Mouse (Mus musculus) gastrocnemius, postnatal 36 days (tissue): ENCODE measurements around the gene Zmynd15. TPM values are rescaled to one million over a fixed set of nuclear protein-coding genes. Genes with fewer than 3 reads are reported as not detected.

Source experiments
- DNase-seq, 2 experiments: peaks; one replicate each; pipeline ENCODE4 v3.0.0; 2022
- intact Hi-C: fragments of 180-260 bp; cut with DNase I; formaldehyde crosslinking; loops from one replicate; pipeline ENCODE4 v1.15.1; 2025
- microRNA-seq, 2 experiments: library from miRNA; unstranded; fragments of <30 nt; microRNA quantifications; one replicate each; pipeline ENCODE4 v1.2.0; 2021
- total RNA-seq, 2 experiments: library from RNA; stranded (reverse); gene quantifications; 2 replicates each; pipeline ENCODE4 v1.2.3; 2021

Zmynd15 gene
- total RNA-seq, 2 experiments from 2014 or later: 0.10 to 0.61 TPM

DNA sequence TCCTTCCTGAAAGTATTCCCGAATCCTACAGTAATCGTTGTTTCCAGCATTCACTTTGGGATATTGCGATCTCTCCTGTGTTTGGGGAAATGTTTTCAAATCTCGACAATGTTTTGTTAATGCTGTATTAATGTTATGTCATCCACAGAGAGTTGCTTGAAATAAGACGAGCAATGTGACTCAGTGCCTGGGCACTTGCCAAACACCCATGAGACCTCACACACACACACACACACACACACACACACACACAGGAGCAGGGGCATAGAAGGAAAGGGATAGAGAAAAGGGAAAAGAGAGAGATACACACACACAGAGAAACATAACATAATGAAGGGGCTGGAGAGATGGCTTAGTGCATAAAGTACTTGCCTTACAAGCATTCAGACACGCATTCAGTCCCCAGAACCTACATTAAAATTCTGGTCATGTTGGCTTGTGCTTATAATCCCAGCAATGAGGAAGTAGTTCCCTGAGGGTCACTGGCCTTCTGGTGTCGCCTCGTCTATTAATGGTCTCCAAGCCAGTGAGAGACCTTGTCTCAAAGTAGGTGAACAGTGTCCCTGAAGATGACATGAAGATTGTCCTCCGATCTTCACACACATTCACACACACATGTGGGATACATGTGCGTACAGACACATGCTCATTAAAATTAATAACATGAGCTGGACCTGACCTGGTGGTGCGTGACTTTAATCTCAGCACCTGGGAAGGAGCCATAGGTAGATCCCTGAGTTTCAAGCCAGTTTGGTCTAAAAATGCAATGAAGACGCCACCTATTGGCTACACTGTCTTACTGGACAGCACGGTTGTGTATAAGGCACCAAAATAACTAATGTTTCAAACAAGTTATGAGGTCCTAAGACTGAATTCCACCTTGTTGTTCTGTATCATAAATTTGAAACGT is 40.6 kb downstream of the Zmynd15 start:
- intact Hi-C loops: loop anchor here (2.0 kb wide), 1 partner anchor 45 kb away; no protein-coding TSS in a partner anchor
- no peak for DNase-seq

DNA sequence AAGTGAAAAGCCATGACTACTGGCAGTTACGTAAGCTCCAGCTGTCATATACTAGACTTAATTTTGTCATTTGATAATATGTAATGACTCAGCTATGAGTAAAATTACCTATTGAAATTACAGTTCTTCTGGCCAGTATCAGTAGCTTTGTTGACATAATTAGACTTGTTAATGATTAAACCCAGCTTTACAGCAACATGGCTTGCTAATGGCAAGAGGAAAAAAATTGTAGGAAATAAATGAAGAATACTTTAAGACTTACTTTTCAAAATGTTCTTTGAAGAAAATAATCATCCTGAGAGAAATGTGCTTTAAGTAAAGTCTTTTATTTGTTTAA is 41.2 kb downstream of the Zmynd15 start:
- intact Hi-C loops: no loop called here
- no peak for DNase-seq

DNA sequence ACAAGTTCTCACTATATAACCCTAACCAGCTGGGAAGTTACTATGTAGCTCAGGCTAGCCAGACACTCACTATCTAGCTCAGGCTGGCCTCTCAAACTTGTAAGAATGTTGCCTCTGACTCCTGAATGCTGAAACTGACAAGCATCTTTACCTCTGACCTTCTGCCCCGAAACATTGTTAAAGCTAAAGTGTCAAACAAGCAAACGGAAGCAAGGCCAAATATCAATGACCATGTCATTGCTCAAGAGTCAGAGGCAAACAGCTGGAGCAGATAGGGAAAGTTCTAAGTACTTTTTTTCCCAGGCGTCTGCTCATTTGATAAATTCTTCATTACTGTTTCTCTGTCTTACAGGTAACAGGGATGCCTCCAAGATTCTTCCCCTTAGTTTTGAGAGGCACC is 42.8 kb downstream of the Zmynd15 start:
- no peak for DNase-seq
- intact Hi-C loops: no loop called here

DNA sequence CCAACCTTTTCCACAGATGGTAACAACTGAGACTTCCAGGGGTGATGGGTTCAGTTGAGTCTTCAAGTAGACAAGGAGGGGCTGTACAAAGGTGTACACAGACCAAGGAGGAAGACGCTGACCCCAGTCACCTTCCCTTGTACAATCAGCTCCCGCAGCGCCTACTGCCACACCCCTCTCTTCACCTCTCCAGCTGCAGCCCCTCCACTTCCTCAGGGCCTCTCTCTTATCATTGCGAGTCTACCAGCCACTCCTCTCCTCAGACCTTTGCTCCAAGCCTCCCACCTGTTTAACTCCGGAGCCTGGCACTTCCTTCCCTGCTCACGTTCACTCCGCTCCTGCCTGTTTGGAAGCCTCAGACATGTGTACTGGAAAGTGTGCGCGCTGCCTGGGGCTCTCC is 45.7 kb downstream of the Zmynd15 start, which contains the start of gene Tm4sf5:
Gene Tm4sf5, plus strand, starts transcription at position 275 of the 400 bp plus-strand sequence.
- DNase-seq: no peak
- intact Hi-C loops: loop anchor here (2.0 to 5.0 kb wide), 3 partner anchors 46 to 93 kb away; partner anchors contain the start of genes Arrb2, Cxcl16, Pelp1 and Zmynd15

DNA sequence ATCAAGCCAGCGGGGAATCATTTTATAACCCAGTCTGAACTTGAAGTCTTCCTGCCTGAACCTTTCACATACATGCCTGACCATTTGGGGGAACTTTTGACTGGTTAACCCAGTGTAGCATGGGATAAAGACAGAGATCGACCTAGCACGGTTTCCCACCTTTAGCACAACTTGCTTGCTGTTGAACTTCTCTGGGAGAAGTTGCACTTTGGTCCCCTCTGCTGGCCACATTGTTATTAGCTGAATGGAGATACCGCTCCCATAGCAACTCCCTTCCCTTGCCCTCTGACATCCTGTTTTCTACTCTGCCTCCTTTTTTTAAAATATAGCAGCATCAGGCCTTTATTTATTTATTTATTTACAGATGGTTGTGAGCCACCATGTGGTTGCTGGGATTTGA is 47.2 kb downstream of the Zmynd15 start:
- DNase-seq: peak; percentile 33 to 66
- intact Hi-C loops: loop anchor here (5.0 kb wide), 2 partner anchors 74 to 94 kb away; partner anchors contain the start of genes Arrb2 and Pelp1

DNA sequence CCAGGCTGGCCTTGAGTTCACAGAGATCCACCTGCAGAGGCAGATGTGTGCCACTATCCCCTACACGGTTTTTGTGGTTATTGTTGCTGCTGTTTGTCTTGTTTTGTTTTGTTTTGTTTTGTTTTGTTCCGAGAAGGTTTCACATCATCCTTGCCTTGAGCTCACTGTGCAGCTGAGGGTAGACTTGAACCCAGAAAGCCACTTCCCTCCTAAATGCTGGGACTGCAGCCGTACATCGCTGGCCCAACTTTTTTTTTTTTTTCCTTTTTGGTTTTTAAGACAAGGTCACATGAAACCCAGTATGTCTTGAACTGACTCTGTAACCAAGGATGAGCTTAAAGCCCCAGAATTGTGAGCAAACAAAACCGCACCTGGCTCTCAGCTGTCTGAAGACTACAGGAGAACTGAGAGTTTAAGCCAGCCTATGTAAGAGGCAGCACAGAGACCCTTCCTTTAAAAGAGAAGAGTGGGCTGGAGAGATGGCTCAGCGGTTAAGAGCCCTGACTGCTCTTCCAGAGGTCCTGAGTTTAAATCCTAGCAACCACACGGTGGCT is 47.8 kb downstream of the Zmynd15 start:
- DNase-seq: no peak
- intact Hi-C loops: loop anchor here (5.0 kb wide), 2 partner anchors 75 to 95 kb away; partner anchors contain the start of genes Arrb2 and Pelp1

DNA sequence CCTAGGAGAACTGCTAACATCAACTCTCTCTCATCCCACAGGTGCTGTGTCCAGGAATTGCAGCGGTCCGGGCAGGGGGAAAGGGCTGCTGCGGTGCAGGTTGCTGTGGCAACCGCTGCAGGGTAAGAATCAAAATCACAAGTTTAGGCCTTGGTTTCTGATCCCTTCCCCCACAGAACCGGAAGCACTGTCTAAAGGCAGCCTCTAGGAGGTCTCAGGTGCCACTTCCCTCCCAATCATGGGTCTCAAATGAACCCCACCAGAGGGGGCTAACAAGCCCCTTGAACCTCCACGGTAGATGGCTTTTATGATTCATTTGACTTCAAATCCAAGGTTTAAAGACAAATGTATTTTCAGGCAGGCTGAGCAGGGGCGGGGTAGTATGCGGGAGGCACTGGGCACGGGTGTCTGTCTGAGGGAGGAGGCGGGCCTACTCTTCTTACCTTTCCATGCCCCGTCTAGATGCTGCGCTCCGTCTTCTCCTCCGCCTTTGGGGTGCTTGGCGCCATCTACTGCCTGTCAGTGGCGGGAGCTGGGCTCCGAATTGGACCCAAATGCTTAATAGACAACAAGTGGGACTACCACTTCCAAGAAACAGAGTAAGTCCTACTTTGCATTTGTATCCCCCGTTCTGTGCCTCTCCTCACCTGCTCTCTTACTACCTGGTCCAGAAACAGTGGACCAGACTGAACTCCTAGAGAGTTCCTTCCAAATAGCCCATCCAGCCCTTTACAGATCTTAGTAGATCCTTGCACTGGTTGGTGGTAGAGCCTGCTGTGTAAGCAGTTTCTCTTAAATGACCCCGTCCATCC is 50.7 kb downstream of the Zmynd15 start:
- DNase-seq: no peak
- intact Hi-C loops: loop anchor here (5.0 kb wide), 2 partner anchors 78 to 98 kb away; partner anchors contain the start of genes Arrb2 and Pelp1

DNA sequence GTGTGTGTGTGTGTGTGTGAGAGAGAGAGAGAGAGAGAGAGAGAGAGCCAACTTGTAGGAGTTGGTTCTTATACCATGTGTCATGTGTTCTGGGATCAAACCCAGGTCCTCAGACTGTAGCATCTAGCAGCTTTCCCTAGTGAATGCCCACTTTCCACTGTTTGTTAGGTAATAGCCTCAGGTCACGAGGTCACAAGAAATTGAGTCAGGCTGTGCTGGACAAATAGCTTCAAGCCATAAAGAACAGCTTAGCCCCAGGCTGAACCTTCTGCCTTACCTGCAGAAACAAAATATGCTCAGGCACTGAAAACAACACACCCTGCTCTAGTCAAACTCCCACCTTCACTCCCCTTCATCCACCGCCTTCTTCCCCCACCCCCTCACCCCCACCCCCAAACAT is 52.0 kb downstream of the Zmynd15 start:
- intact Hi-C loops: no loop called here
- DNase-seq: no peak

DNA sequence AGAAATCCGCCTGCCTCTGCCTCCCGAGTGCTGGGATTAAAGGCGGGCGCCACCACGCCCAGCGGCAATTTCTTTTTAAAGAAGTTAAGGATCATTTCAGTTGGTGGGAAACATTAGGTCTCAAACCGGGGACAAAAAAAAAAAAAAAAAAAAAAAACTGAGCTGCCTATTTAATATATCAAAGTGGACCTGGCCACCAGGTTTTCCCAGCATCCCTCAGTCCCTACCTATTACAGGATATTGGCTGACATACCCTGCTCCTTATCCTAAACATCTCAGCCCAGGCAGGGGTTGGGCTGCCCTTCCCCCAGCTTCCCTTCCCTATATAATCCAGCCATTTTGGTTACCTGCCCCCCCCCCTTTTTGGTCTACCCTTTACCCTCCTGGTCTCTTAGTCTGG is 52.6 kb downstream of the Zmynd15 start:
- DNase-seq: no peak
- intact Hi-C loops: no loop called here

DNA sequence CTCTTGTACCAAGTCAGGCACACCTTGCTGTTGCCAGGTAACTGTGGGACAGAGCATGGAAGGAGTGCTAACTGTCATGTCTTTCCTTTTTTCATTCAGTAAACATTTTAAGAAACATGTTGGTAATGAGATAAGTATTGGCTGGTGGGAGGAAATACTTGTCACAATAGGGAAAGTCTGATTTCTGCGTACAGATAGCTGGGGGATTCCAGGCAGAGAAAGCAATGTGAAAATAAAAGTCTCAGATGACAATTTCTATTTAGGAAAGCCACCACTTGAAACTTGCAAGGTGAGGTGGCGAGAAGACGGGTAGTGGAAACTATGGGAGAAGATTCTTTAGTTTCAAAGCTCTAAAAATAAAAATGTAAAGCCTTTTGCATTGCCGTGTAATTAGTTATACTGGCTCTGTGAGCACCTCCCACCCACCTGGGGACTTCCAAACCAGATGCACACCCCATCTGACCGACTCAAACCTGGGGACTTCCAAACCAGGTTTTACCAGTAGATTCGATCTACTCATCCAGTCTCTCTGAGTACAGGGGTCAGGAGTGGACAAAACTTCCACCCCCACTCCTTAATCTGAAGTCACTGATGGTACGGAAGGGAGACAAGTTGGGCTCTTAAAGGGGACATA is 53.6 kb downstream of the Zmynd15 start:
- intact Hi-C loops: no loop called here
- no peak for DNase-seq

DNA sequence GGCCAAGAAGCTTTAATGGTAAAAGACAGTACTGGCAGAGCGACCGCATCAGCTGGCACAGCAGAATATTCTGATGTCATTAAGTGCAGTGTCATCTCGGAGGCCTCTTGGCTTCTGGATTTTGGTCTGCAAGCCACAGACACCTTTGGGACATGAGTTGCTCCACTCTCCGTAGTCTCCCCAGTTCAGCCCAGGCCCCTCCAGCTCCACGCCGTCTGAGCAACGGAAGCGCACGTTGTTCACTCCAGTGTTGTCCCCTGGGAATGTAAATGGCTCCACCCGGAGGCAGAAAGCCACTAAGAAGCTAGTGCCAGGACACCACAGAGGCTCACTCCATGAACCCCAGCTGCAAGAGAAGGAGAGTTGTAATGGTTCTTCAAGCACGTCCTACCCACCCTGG is 54.3 kb downstream of the Zmynd15 start:
- intact Hi-C loops: no loop called here
- DNase-seq: peak; percentile 29 to 57

DNA sequence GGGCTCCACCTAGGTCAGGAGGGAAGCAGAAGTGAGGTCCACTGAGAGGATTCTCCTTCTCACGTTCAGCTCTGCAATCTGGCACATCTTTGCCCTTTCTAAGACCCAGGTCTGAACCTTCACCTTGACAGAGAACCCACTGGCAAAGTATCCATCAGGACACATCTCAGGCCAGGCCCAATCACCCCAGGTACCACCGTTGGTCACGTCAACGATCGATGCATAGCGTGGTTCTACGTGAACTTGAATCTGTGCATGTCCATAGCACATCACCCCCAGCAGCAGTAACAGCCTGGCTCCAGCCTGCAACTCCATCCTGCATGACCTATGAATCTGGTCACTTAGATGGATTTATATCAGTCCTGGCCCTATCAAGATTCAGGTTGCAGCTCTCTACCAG is 55.1 kb downstream of the Zmynd15 start, which contains the start of gene Vmo1:
Gene Vmo1, minus strand, starts transcription at position 329 of the 400 bp plus-strand sequence.
- intact Hi-C loops: no loop called here

More for the DNA sequence above, 55.1 kb downstream of the Zmynd15 start, which contains the start of gene Vmo1:
- no peak for DNase-seq

Small RNA genes within 50 kb of the gene (microRNA-seq; reads per million reads assigned to microRNA genes)
- 0 to 0.36 reads per million in 2 experiments for gene Mir7115

Other genes with a start within 250 kb of the Zmynd15 start
- gene Slc16a11, start 246.7 kb upstream of the Zmynd15 start, total RNA-seq: under 1 TPM; 0.46 to 0.49 TPM
- gene Slc16a13, start 238.4 kb upstream of the Zmynd15 start, total RNA-seq: under 1 TPM; 0.74 to 0.94 TPM
- gene Bcl6b, start 229.6 kb upstream of the Zmynd15 start, total RNA-seq: 1 to 10 TPM; 3.7 to 6.5 TPM
- gene 0610010K14Rik, start 221.5 kb upstream of the Zmynd15 start, total RNA-seq: 10 to 100 TPM; 29.3 to 31.9 TPM
- gene Gm21988, start 219.6 kb upstream of the Zmynd15 start, total RNA-seq: 1 to 10 TPM; 1.3 to 2.4 TPM
- gene Rnasek, start 219.6 kb upstream of the Zmynd15 start, total RNA-seq: 100 to 1,000 TPM in 1 of 2 experiments, 10 to 100 TPM in 1; 94.6 to 110 TPM
- gene Alox12, start 204.1 kb upstream of the Zmynd15 start, total RNA-seq: 1 to 10 TPM in 1 of 2 experiments, under 1 TPM in 1; 0.82 to 1.2 TPM
- not detected for gene Alox12e, start 136.8 kb upstream of the Zmynd15 start, total RNA-seq
- gene Alox15, start 107.4 kb upstream of the Zmynd15 start, total RNA-seq: under 1 TPM in 1 of 2 experiments, not detected in 1; 0.87 TPM
- gene Pelp1, start 49.4 kb upstream of the Zmynd15 start, total RNA-seq: 10 to 100 TPM; 16.1 to 20.9 TPM
- 1 to 10 TPM; 6.2 to 8.1 TPM for gene Arrb2, start 26.8 kb upstream of the Zmynd15 start, total RNA-seq
- gene Med11, start 7.5 kb upstream of the Zmynd15 start, total RNA-seq: 1 to 10 TPM; 4.2 to 6.8 TPM
- gene Cxcl16, start 551 bp downstream of the Zmynd15 start, total RNA-seq: 1 to 10 TPM; 1.4 to 1.5 TPM
- not detected for gene Tm4sf5, start 45.8 kb downstream of the Zmynd15 start, total RNA-seq
- not detected for gene Vmo1, start 55.2 kb downstream of the Zmynd15 start, total RNA-seq
- not detected for gene Gltpd2, start 59.8 kb downstream of the Zmynd15 start, total RNA-seq
- gene Psmb6, start 65.9 kb downstream of the Zmynd15 start, total RNA-seq: 100 to 1,000 TPM; 242 TPM
- not detected for gene Gm40193, start 73.5 kb downstream of the Zmynd15 start, total RNA-seq
- 10 to 100 TPM; 15.0 to 17.2 TPM for gene Pld2, start 80.6 kb downstream of the Zmynd15 start, total RNA-seq
- 10 to 100 TPM; 28.0 to 31.1 TPM for gene Mink1, start 103.4 kb downstream of the Zmynd15 start, total RNA-seq
- gene 4930544D05Rik, start 156.4 kb downstream of the Zmynd15 start, total RNA-seq: not detected
- gene Chrne, start 159.8 kb downstream of the Zmynd15 start, total RNA-seq: 10 to 100 TPM; 18.0 to 28.1 TPM
- not detected for gene Gp1ba, start 179.7 kb downstream of the Zmynd15 start, total RNA-seq
- gene Rnf167, start 187.8 kb downstream of the Zmynd15 start, total RNA-seq: 10 to 100 TPM; 27.3 to 33.8 TPM
- 100 to 1,000 TPM; 308 to 309 TPM for gene Slc25a11, start 188.0 kb downstream of the Zmynd15 start, total RNA-seq
- 100 to 1,000 TPM; 288 to 339 TPM for gene Pfn1, start 195.2 kb downstream of the Zmynd15 start, total RNA-seq
- gene Eno3, start 197.8 kb downstream of the Zmynd15 start, total RNA-seq: 1,000 to 10,000 TPM; 8,161 to 9,332 TPM
- 10 to 100 TPM; 78.9 to 81.6 TPM for gene Spag7, start 210.0 kb downstream of the Zmynd15 start, total RNA-seq
- 10 to 100 TPM; 36.8 to 38.8 TPM for gene Camta2, start 228.7 kb downstream of the Zmynd15 start, total RNA-seq
- 1 to 10 TPM; 3.7 to 4.5 TPM for gene Inca1, start 240.7 kb downstream of the Zmynd15 start, total RNA-seq
- gene Kif1c, start 241.1 kb downstream of the Zmynd15 start, total RNA-seq: 100 to 1,000 TPM; 460 to 537 TPM